Mouse (Mus musculus) midbrain, embryonic 11.5 days (tissue): ENCODE results near the gene Cbx6. TPM values are rescaled to one million over a fixed set of nuclear protein-coding genes. Genes with fewer than 3 reads are reported as not detected.
A peak's percentile ranks its signal among the peaks of the same experiment; 100 is the strongest.

Experiments
- ATAC-seq: fragments of 200-750 bp; cut with Nextera tagmentation; 2 replicates; pipeline ENCODE4 v1.8.0; 2017; ENCODE audit warnings: moderate TSS enrichment, moderate library complexity; ENCODE audit not compliant: low FRiP score
- DNase-seq: peaks from one replicate; pipeline ENCODE4 v3.0.0; 2015; ENCODE audit warnings: low spot score; ENCODE audit errors: missing footprints
- H3K27ac ChIP-seq: fragments of 300-500 bp; sonication (generic); 2 replicates; pipeline ENCODE4 v1.5.1; 2014; ENCODE audit warnings: low read depth, low read length
- H3K27me3 ChIP-seq: fragments of 300-500 bp; sonication (generic); 2 replicates; pipeline ENCODE4 v1.6.1; 2014; ENCODE audit warnings: mild to moderate bottlenecking, low read length, moderate library complexity, mixed read lengths; ENCODE audit not compliant: control insufficient read depth, insufficient read depth
- H3K36me3 ChIP-seq: fragments of 300-500 bp; sonication (generic); 2 replicates; pipeline ENCODE4 v1.6.1; 2014; ENCODE audit warnings: mild to moderate bottlenecking, low read length, moderate library complexity, mixed read lengths; ENCODE audit not compliant: control insufficient read depth, insufficient read depth
- H3K4me1 ChIP-seq: fragments of 300-500 bp; sonication (generic); 2 replicates; pipeline ENCODE4 v1.6.1; 2014; ENCODE audit warnings: low read length; ENCODE audit not compliant: control insufficient read depth, insufficient read depth
- H3K4me2 ChIP-seq: fragments of 300-500 bp; sonication (generic); 2 replicates; pipeline ENCODE4 v1.6.1; 2014; ENCODE audit warnings: mild to moderate bottlenecking, moderate library complexity
- H3K4me3 ChIP-seq: fragments of 300-500 bp; sonication (generic); 2 replicates; pipeline ENCODE4 v1.5.1; 2014; ENCODE audit warnings: low read depth, low read length
- H3K9ac ChIP-seq: fragments of 300-500 bp; sonication (generic); 2 replicates; pipeline ENCODE4 v1.6.1; 2014; ENCODE audit warnings: low read length
- H3K9me3 ChIP-seq: fragments of 300-500 bp; sonication (generic); 2 replicates; pipeline ENCODE4 v1.6.1; 2016; ENCODE audit warnings: low read length; ENCODE audit not compliant: control insufficient read depth
- WGBS: fragments of 180-500 bp; shearing (Covaris S2); extraction: QIAGEN DNeasy Blood & Tissue Kit; methylation state at CpG from one replicate; pipeline ENCODE4 v1.1.7; 2014; 5-methylcytosine and 5-hydroxymethylcytosine counted together
- polyA plus RNA-seq: library from polyadenylated mRNA; unstranded; fragments of >200 nt; fragmentation: Nextera tagmentation; extraction: Ambion mirVana; gene quantifications from 2 replicates; pipeline ENCODE4 v1.2.1, GENCODE M21; 2014

Gene Cbx6
- polyA plus RNA-seq, 1 experiment from 2014 or later, result 18.8 TPM

DNA sequence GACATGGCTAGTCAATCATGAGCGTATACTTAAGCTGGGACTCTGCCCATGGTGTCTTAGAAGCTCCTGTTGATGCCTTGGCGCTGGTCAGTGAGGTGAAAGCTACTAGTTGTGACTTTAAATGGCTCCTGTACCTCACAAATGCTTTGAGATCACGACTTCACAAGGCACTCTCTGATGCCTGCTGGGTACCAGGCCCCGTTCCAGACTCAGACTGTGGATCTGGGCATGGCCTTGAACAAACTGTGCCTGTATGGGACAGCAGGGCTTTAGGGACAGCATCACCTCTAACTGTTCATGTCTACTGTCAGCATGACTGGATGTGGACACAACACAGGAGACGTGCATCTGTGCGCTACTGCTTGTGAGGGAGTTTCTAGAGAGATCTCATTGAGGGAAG, 43.6 kb downstream of the Cbx6 start:
- no peaks in the 10 kb centered on the region; the same call in 1 of the 2 replicates for H3K27me3 ChIP-seq
- no peak overlapping the region for H3K4me2 ChIP-seq
- peak; percentile 41 for DNase-seq
- 83% methylated on average over 6 of the region's 6 CpGs for WGBS
- no peak overlapping the region for H3K4me3 ChIP-seq
- ATAC-seq, result no peak
- H3K9me3 ChIP-seq, result no peaks in the 10 kb centered on the region
- no peaks in the 10 kb centered on the region; the same call in 1 of the 2 replicates for H3K4me1 ChIP-seq
- no peak overlapping the region for H3K27ac ChIP-seq
- H3K9ac ChIP-seq, result no peak overlapping the region
- no peaks in the 10 kb centered on the region for H3K36me3 ChIP-seq

- no peaks in the 10 kb centered on the region; the same call in 1 of the 2 replicates for H3K27me3 ChIP-seq
- no peak overlapping the region for H3K4me2 ChIP-seq
- H3K9ac ChIP-seq, result no peak overlapping the region
- peak; percentile 10 for DNase-seq
- H3K27ac ChIP-seq, result no peak overlapping the region
- 58% methylated on average over 8 of the region's 8 CpGs for WGBS
- no peaks in the 10 kb centered on the region for H3K36me3 ChIP-seq
- no peaks in the 10 kb centered on the region for H3K9me3 ChIP-seq
- H3K4me3 ChIP-seq, result no peak overlapping the region
- H3K4me1 ChIP-seq, result no peaks in the 10 kb centered on the region; the same call in 1 of the 2 replicates
- ATAC-seq, result no peak
Measured at GRCm38 (mm10) chr15:79790111-79790510, 44.4 kb downstream of the Cbx6 start.

DNA sequence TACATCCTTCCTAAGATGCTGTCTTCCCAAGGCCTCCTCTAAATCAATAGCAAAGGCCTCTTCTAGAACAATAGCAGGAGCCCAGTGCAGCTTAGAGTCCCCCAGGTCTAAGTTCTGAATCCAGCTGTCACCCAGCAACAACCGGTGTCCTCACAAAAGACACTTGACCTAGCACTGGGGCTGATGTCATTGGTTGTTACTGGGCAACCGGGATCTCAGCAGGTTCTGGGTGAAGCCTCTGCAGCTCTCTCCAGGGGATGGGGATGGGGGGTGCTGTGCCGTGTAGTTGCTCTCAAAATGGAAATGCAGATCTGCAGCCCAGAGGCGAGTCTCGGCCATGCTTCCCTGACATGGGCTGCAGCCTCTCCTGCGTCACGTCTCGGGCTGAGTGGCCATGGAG, 46.7 kb downstream of the Cbx6 start:
- Histone ChIP-seq H3K4me3 (no peak overlapping the region), H3K27ac (no peak overlapping the region), H3K36me3 (no peaks in the 10 kb centered on the region), H3K9ac (no peak overlapping the region), H3K4me2 (no peak overlapping the region), H3K27me3 (no peaks in the 10 kb centered on the region; the same call in 1 of the 2 replicates), H3K4me1 (no peaks in the 10 kb centered on the region; the same call in 1 of the 2 replicates), H3K9me3 (no peaks in the 10 kb centered on the region)
- WGBS, result 42% methylated on average over 8 of the region's 8 CpGs
- DNase-seq (no peak), ATAC-seq (0 out of 2 replicates have a peak, but pooled peaks have one; percentile 25)

- Histone ChIP-seq H3K9ac (no peak overlapping the region), H3K9me3 (no peaks in the 10 kb centered on the region), H3K4me3 (no peak overlapping the region), H3K27ac (no peak overlapping the region), H3K36me3 (no peaks in the 10 kb centered on the region), H3K27me3 (no peaks in the 10 kb centered on the region; the same call in 1 of the 2 replicates), H3K4me2 (no peak overlapping the region), H3K4me1 (no peaks in the 10 kb centered on the region)
- DNase-seq (no peak), ATAC-seq (no peak)
- WGBS, result 61% methylated on average over 1 of the region's 1 CpGs
Measured at GRCm38 (mm10) chr15:79785056-79785455, 49.4 kb downstream of the Cbx6 start.

DNA sequence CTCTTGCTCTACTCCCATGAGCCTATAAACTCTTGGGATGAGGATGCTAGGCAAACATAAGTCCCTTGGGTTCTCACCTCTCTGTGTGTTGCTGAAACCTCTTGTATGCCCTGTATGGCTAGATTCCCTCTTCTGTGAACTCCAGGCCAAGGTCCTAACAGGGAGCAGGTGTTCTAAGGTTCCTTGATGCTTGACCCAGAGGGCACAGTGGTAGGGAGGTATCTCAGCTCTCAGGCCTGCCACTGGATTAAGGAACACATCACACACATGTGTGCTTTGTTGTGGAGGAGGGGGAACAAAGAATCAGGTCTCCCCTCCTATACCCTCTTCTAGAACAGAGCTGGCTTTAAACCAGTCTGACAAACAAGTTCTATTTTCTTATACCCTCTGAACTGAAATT, 56.7 kb downstream of the Cbx6 start, which contains the start of gene Dnal4:
Gene Dnal4 (minus strand): TSS at position 101 of the 400 bp plus-strand sequence.
- H3K9me3 ChIP-seq, result no peaks in the 10 kb centered on the region
- no peak within 1 kb of the TSS for H3K4me2 ChIP-seq
- no peaks in the 10 kb centered on the region for H3K27me3 ChIP-seq
- H3K27ac ChIP-seq, result no peak within 1 kb of the TSS
- H3K4me3 ChIP-seq, result no peak within 1 kb of the TSS
- H3K36me3 ChIP-seq, result no peaks in the 10 kb centered on the region
- no peak for ATAC-seq
- peaks cover 16% of the 10 kb centered on the region; the same call in 1 of the 2 replicates for H3K4me1 ChIP-seq
- no peak for DNase-seq
- H3K9ac ChIP-seq, result no peak within 1 kb of the TSS

GRCm38 (mm10) chr15:79775662-79776061, 58.8 kb downstream of the Cbx6 start:
- H3K4me2 ChIP-seq, result no peak overlapping the region
- DNase-seq (no peak), ATAC-seq (no peak)
- H3K9ac ChIP-seq, result no peak overlapping the region
- H3K27me3 ChIP-seq, result no peaks in the 10 kb centered on the region
- H3K4me3 ChIP-seq, result no peak overlapping the region
- peaks cover 16% of the 10 kb centered on the region; the same call in 1 of the 2 replicates for H3K4me1 ChIP-seq
- H3K36me3 ChIP-seq, result no peaks in the 10 kb centered on the region
- no peaks in the 10 kb centered on the region for H3K9me3 ChIP-seq
- no peak overlapping the region for H3K27ac ChIP-seq
- 68% methylated on average over 7 of the region's 7 CpGs for WGBS

DNA sequence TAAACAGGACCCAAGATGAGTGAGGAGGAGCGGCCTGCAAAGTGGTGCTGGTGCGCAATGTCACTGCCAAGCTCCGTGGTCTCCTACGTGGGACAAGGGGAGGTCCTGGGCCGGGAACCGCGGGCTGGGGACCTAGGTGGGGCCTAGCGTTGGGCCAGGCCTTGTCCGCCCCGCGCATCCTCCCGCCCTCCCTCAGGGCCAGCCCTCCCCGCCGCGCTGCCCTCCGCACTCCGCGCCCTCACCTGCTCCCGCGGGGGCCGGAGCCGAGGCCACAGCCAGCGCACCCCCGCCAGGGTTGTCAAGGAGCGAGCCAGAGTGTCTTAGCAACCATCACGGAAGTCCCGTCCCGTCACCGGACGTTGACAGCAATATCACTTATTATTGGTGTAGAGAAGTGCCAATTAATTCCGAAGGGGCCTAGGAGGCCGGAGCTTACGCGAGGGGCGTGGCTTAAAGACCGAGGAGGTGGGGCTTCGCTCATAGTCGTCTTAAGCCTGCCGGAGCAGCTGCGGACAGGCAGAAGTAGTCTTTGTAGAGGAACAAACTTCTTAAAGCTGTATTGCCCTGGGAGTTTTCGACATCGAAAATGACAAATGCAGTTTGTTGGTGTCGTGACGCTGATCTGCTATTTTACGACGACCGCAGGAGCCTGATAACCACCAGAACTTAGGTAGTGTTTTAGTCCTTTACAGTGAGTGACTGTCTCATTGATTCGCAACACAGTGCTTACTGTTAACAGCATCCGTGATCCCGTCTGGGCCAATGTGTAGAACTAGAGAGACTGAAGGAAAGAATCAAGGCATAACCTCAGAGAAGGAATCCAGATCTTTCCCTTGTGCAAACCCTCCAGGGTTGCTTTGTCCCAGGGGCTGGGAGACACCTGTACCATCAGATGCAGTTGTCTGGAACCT, 60.1 kb downstream of the Cbx6 start:
- ATAC-seq, result peak; percentile 99
- no peaks in the 10 kb centered on the region for H3K27me3 ChIP-seq
- peak overlapping the region; percentile 32 for H3K27ac ChIP-seq
- no peaks in the 10 kb centered on the region for H3K9me3 ChIP-seq
- under 1% methylated on average over 44 of the region's 50 CpGs for WGBS
- peak overlapping the region; percentile 85 for H3K9ac ChIP-seq
- DNase-seq, result peak; percentile 99
- peaks cover 16% of the 10 kb centered on the region; the same call in 1 of the 2 replicates for H3K4me1 ChIP-seq
- H3K4me3 ChIP-seq, result peak overlapping the region; percentile 89
- peak overlapping the region; percentile 87 for H3K4me2 ChIP-seq
- no peaks in the 10 kb centered on the region for H3K36me3 ChIP-seq
